Mouse (Mus musculus) heart, embryonic 14.5 days (tissue): Measurements from ENCODE around the gene Pgbd1. TPM values are rescaled to one million over a fixed set of nuclear protein-coding genes. Genes with fewer than 3 reads are reported as not detected.
A peak's percentile ranks its signal among the peaks of the same experiment; 100 is the strongest.

ENCODE experiments used
- ATAC-seq: fragments of 200-750 bp; cut with Nextera tagmentation; 2 replicates; pipeline ENCODE4 v1.8.0; 2017; ENCODE audit warnings: low read depth, moderate TSS enrichment; ENCODE audit not compliant: insufficient number of reproducible peaks, insufficient read depth, low FRiP score
- H3K27ac ChIP-seq, 2 experiments: fragments of 200-500 bp in 1 of 2; fragments of 300-500 bp in 1 of 2; sonication (generic) in 1 of 2; replicated peaks in 1 of 2; 2 replicates each; pipeline ENCODE4 v1.5.1; 2012 to 2014; ENCODE audit warnings: low read depth in 2 of 2, low read length in 2 of 2, control low read depth in 1 of 2, mild to moderate bottlenecking in 1 of 2, mixed read lengths in 1 of 2; ENCODE audit not compliant: control insufficient read depth in 1 of 2, insufficient read depth in 1 of 2
- H3K27me3 ChIP-seq: fragments of 300-500 bp; sonication (generic); 2 replicates; pipeline ENCODE4 v1.6.1; 2014; ENCODE audit warnings: mild to moderate bottlenecking, low read length, control low read depth; ENCODE audit not compliant: control insufficient read depth, insufficient read depth
- H3K36me3 ChIP-seq: fragments of 300-500 bp; sonication (generic); 2 replicates; pipeline ENCODE4 v1.6.1; 2014; ENCODE audit warnings: mild to moderate bottlenecking, control low read depth, low read length, mixed read lengths; ENCODE audit not compliant: control insufficient read depth, insufficient read depth
- H3K4me1 ChIP-seq, 2 experiments: fragments of 200-500 bp in 1 of 2; fragments of 300-500 bp in 1 of 2; sonication (generic) in 1 of 2; 2 replicates each; pipeline ENCODE4 v1.6.1; 2012 to 2014; ENCODE audit warnings: low read length in 2 of 2, control low read depth in 1 of 2, mixed read lengths in 1 of 2; ENCODE audit not compliant: control insufficient read depth in 2 of 2, insufficient read depth in 2 of 2
- H3K4me2 ChIP-seq: fragments of 300-500 bp; sonication (generic); 2 replicates; pipeline ENCODE4 v1.6.1; 2014; ENCODE audit warnings: mild to moderate bottlenecking, low read length
- H3K4me3 ChIP-seq, 2 experiments: fragments of 200-500 bp in 1 of 2; fragments of 300-500 bp in 1 of 2; sonication (generic) in 1 of 2; 2 replicates each; pipeline ENCODE4 v1.5.1; 2012 to 2014; ENCODE audit warnings: low read length in 2 of 2, mild to moderate bottlenecking in 2 of 2, control low read depth in 1 of 2, low read depth in 1 of 2, moderate library complexity in 1 of 2; ENCODE audit not compliant: control insufficient read depth in 1 of 2, insufficient read depth in 1 of 2
- H3K9ac ChIP-seq: fragments of 300-500 bp; sonication (generic); 2 replicates; pipeline ENCODE4 v1.6.1; 2014; ENCODE audit warnings: mild to moderate bottlenecking, low read length
- H3K9me3 ChIP-seq: fragments of 300-500 bp; sonication (generic); 2 replicates; pipeline ENCODE4 v1.6.1; 2016; ENCODE audit warnings: low read length, control low read depth; ENCODE audit not compliant: control insufficient read depth
- WGBS: fragments of 180-500 bp; shearing (Covaris S2); extraction: QIAGEN DNeasy Blood & Tissue Kit; methylation state at CpG from one replicate; pipeline ENCODE4 v1.1.7; 2014; 5-methylcytosine and 5-hydroxymethylcytosine counted together
- polyA plus RNA-seq: library from polyadenylated mRNA; unstranded; fragments of >200 nt; fragmentation: Nextera tagmentation; extraction: Ambion mirVana; gene quantifications from 2 replicates; pipeline ENCODE4 v1.2.1, GENCODE M21; 2014

The Pgbd1 gene
- polyA plus RNA-seq, 1 experiment from 2014 or later: 2.4 TPM

- no peak for ATAC-seq
- Histone ChIP-seq H3K4me3 (no peak overlapping the region), H3K27me3 (no peaks in the 10 kb centered on the region), H3K4me2 (no peak overlapping the region), H3K9ac (no peak overlapping the region), H3K36me3 (no peaks in the 10 kb centered on the region), H3K9me3 (no peaks in the 10 kb centered on the region), H3K4me1 (peaks cover 7 to 19% of the 10 kb centered on the region in 2 experiments; a peak in 3 of 4 replicates), H3K27ac (0 out of 4 replicates have a peak overlapping the region, but pooled peaks of 1 of the 2 experiments have one; percentile 51)
- 86% methylated on average over 2 of the region's 2 CpGs for WGBS
These were observed 25.1 kb downstream of the Pgbd1 start for GRCm38 (mm10) chr13:21415750-21416149.

- H3K27me3 ChIP-seq: no peaks in the 10 kb centered on the region
- H3K4me3 ChIP-seq: no peak overlapping the region
- H3K9ac ChIP-seq: no peak overlapping the region
- no peak for ATAC-seq
- peak overlapping the region; percentile 12; the same call in 1 of the 2 replicates for H3K4me2 ChIP-seq
- H3K36me3 ChIP-seq: no peaks in the 10 kb centered on the region
- peak overlapping the region; percentile 44 to 51 for H3K27ac ChIP-seq
- H3K4me1 ChIP-seq: peaks cover 7 to 19% of the 10 kb centered on the region in 2 experiments; a peak in 3 of 4 replicates
- 54% methylated on average over 4 of the region's 4 CpGs for WGBS
- no peaks in the 10 kb centered on the region for H3K9me3 ChIP-seq
These were observed 25.6 kb downstream of the Pgbd1 start for GRCm38 (mm10) chr13:21415266-21415665.

GRCm38 (mm10) chr13:21414231-21415212 lies 26.3 kb downstream of the Pgbd1 start:
- Histone ChIP-seq H3K4me3 (no peak overlapping the region), H3K9ac (no peak overlapping the region), H3K27ac (peak overlapping the region; percentile 44 to 51; a peak in 3 of 4 replicates), H3K36me3 (no peaks in the 10 kb centered on the region), H3K9me3 (no peaks in the 10 kb centered on the region), H3K4me1 (peaks cover 7 to 19% of the 10 kb centered on the region in 2 experiments; a peak in 3 of 4 replicates), H3K27me3 (no peaks in the 10 kb centered on the region), H3K4me2 (peak overlapping the region; percentile 12; the same call in 1 of the 2 replicates)
- ATAC-seq: no peak
- 48% methylated on average over 14 of the region's 15 CpGs for WGBS

- 50% methylated on average over 11 of the region's 11 CpGs for WGBS
- Histone ChIP-seq H3K9me3 (no peaks in the 10 kb centered on the region), H3K4me1 (no peaks in the 10 kb centered on the region; a peak in 1 of 4 replicates), H3K27me3 (no peaks in the 10 kb centered on the region), H3K27ac (peak overlapping the region; percentile 53 to 80), H3K9ac (peak overlapping the region; percentile 77), H3K4me2 (peak overlapping the region; percentile 71), H3K4me3 (peak overlapping the region; percentile 46 to 74), H3K36me3 (no peaks in the 10 kb centered on the region)
- ATAC-seq: no peak
These were observed 31.9 kb downstream of the Pgbd1 start for GRCm38 (mm10) chr13:21408805-21409459.

GRCm38 (mm10) chr13:21407969-21408804 lies 32.7 kb downstream of the Pgbd1 start:
- H3K9ac ChIP-seq: peak overlapping the region; percentile 77
- no peaks in the 10 kb centered on the region for H3K9me3 ChIP-seq
- ATAC-seq: peak; percentile 91
- peak overlapping the region; percentile 71 for H3K4me2 ChIP-seq
- H3K27ac ChIP-seq: peak overlapping the region; percentile 80 to 91
- H3K27me3 ChIP-seq: no peaks in the 10 kb centered on the region
- H3K36me3 ChIP-seq: no peaks in the 10 kb centered on the region
- no peaks in the 10 kb centered on the region; a peak in 1 of 4 replicates for H3K4me1 ChIP-seq
- WGBS: 3% methylated on average over 27 of the region's 27 CpGs
- peak overlapping the region; percentile 46 to 74 for H3K4me3 ChIP-seq

- H3K27ac ChIP-seq: peak overlapping the region; percentile 80 to 91
These were observed 33.5 kb downstream of the Pgbd1 start for GRCm38 (mm10) chr13:21407341-21407740.

More at GRCm38 (mm10) chr13:21407341-21407740, 33.5 kb downstream of the Pgbd1 start:
- no peaks in the 10 kb centered on the region; a peak in 1 of 4 replicates for H3K4me1 ChIP-seq
- H3K9me3 ChIP-seq: no peaks in the 10 kb centered on the region
- H3K27me3 ChIP-seq: no peaks in the 10 kb centered on the region
- H3K4me3 ChIP-seq: no peak overlapping the region; a peak in 1 of 4 replicates
- WGBS: 74% methylated on average over 11 of the region's 11 CpGs
- no peaks in the 10 kb centered on the region for H3K36me3 ChIP-seq
- H3K9ac ChIP-seq: no peak overlapping the region
- ATAC-seq: no peak
- peak overlapping the region; percentile 71 for H3K4me2 ChIP-seq
